Mouse (Mus musculus): ENCODE data around the gene AI597479.

AI597479 gene

GRCm38 (mm10) chr1:43098031-43098984 lies at the start of gene AI597479, which contains the start of gene Tgfbrap1:
Gene AI597479, plus strand, starts transcription at chr1:43098710.
Gene Tgfbrap1, minus strand, starts transcription at chr1:43098637.
- peak; percentile 87 for DNase-seq (ENCODE audit: low spot score)

GRCm38 (mm10) chr1:43051903-43052302 lies 46.6 kb upstream of the AI597479 start:
- DNase-seq (ENCODE audit: low spot score), result no peak

GRCm38 (mm10) chr1:43065615-43066310 lies 32.7 kb upstream of the AI597479 start:
- DNase-seq (ENCODE audit: low spot score), result peak; percentile 8

- no peak for DNase-seq (ENCODE audit: low spot score)
Measured at GRCm38 (mm10) chr1:43066573-43066972, 31.9 kb upstream of the AI597479 start.

- no peak for DNase-seq (ENCODE audit: low spot score)
Measured at GRCm38 (mm10) chr1:43067551-43067950, 31.0 kb upstream of the AI597479 start.

GRCm38 (mm10) chr1:43070726-43071125 lies 27.8 kb upstream of the AI597479 start:
- DNase-seq (ENCODE audit: low spot score), result no peak

GRCm38 (mm10) chr1:43072028-43072427 lies 26.5 kb upstream of the AI597479 start:
- DNase-seq (ENCODE audit: low spot score), result no peak

- DNase-seq (ENCODE audit: low spot score), result no peak
Measured at GRCm38 (mm10) chr1:43072561-43072960, 25.9 kb upstream of the AI597479 start.

- no peak for DNase-seq (ENCODE audit: low spot score)
Measured at GRCm38 (mm10) chr1:43074791-43075190, 23.7 kb upstream of the AI597479 start.

GRCm38 (mm10) chr1:43078124-43078523 lies 20.4 kb upstream of the AI597479 start:
- no peak for DNase-seq (ENCODE audit: low spot score)

GRCm38 (mm10) chr1:43082946-43083345 lies 15.6 kb upstream of the AI597479 start:
- no peak for DNase-seq (ENCODE audit: low spot score)

- no peak for DNase-seq (ENCODE audit: low spot score)
Measured at GRCm38 (mm10) chr1:43090418-43090817, 8.1 kb upstream of the AI597479 start.

GRCm38 (mm10) chr1:43091306-43092055 lies 7.0 kb upstream of the AI597479 start:
- DNase-seq (ENCODE audit: low spot score), result peak; percentile 29

- DNase-seq (ENCODE audit: low spot score), result peak; percentile 33
Measured at GRCm38 (mm10) chr1:43092056-43093015, 6.2 kb upstream of the AI597479 start.

- no peak for DNase-seq (ENCODE audit: low spot score)
Measured at GRCm38 (mm10) chr1:43094206-43094605, 4.3 kb upstream of the AI597479 start.

GRCm38 (mm10) chr1:43108729-43109128 lies 10.2 kb downstream of the AI597479 start:
- DNase-seq (ENCODE audit: low spot score), result no peak

GRCm38 (mm10) chr1:43110556-43110955 lies 12.0 kb downstream of the AI597479 start:
- DNase-seq (ENCODE audit: low spot score), result peak; percentile 67

GRCm38 (mm10) chr1:43112882-43113281 lies 14.4 kb downstream of the AI597479 start:
- peak; percentile 30 for DNase-seq (ENCODE audit: low spot score)

GRCm38 (mm10) chr1:43117435-43117834 lies 18.9 kb downstream of the AI597479 start:
- no peak for DNase-seq (ENCODE audit: low spot score)

- no peak for DNase-seq (ENCODE audit: low spot score)
Measured at GRCm38 (mm10) chr1:43120950-43121349, 22.4 kb downstream of the AI597479 start.

GRCm38 (mm10) chr1:43122616-43123015 lies 24.1 kb downstream of the AI597479 start:
- no peak for DNase-seq (ENCODE audit: low spot score)

All from c-Kit-positive CD71-positive TER-119-positive erythroid progenitor cells, embryonic 14.5 days (primary cell).